Mouse (Mus musculus): ENCODE data around the gene Bpifb2. TPM values are rescaled to one million over a fixed set of nuclear protein-coding genes. Genes with fewer than 3 reads are reported as not detected.
A peak's percentile ranks its signal among the peaks of the same experiment; 100 is the strongest.

Gene Bpifb2
- polyA plus RNA-seq, 1 experiment = not detected

GRCm38 (mm10) chr2:153921246-153921645 is 46.4 kb downstream of the Bpifb2 start:
- H3K36me3 ChIP-seq (ENCODE audit: control insufficient read depth, insufficient read depth, low read length) = no peaks in the 10 kb centered on the region
- H3K4me1 ChIP-seq (ENCODE audit: control insufficient read depth, insufficient read depth, low read length) = no peaks in the 10 kb centered on the region
- no peak for DNase-seq
- TF ChIP-seq POLR2A (IDR thresholded peaks at IDR 0.05; ENCODE audit: low read depth, low read length) = no peak
- TF ChIP-seq CTCF (conservative IDR thresholded peaks at IDR 0.05; ENCODE audit: insufficient read depth, insufficient read length, low read depth, low read length) = no peak
- 84% methylated on average over 6 of the region's 6 CpGs for WGBS
- H3K4me3 ChIP-seq (ENCODE audit: insufficient read depth, low read depth, low read length) = no peak overlapping the region
- no peaks in the 10 kb centered on the region for H3K27me3 ChIP-seq (replicated peaks; ENCODE audit: control insufficient read depth, insufficient read depth, low read length)
- no peak overlapping the region for H3K27ac ChIP-seq (ENCODE audit: insufficient read depth, low read depth, low read length)

GRCm38 (mm10) chr2:153929871-153930413 is 55.1 kb downstream of the Bpifb2 start:
- no peaks in the 10 kb centered on the region for H3K4me1 ChIP-seq (ENCODE audit: control insufficient read depth, insufficient read depth, low read length)
- H3K36me3 ChIP-seq (ENCODE audit: control insufficient read depth, insufficient read depth, low read length) = no peaks in the 10 kb centered on the region
- H3K27ac ChIP-seq (ENCODE audit: insufficient read depth, low read depth, low read length) = no peak overlapping the region
- no peaks in the 10 kb centered on the region for H3K27me3 ChIP-seq (replicated peaks; ENCODE audit: control insufficient read depth, insufficient read depth, low read length)
- peak; percentile 25 for DNase-seq
- H3K4me3 ChIP-seq (ENCODE audit: insufficient read depth, low read depth, low read length) = no peak overlapping the region
- no peak for TF ChIP-seq POLR2A (IDR thresholded peaks at IDR 0.05; ENCODE audit: low read depth, low read length)
- TF ChIP-seq CTCF (conservative IDR thresholded peaks at IDR 0.05; ENCODE audit: insufficient read depth, insufficient read length, low read depth, low read length) = peak; percentile 86
- WGBS = 36% methylated on average over 3 of the region's 3 CpGs

GRCm38 (mm10) chr2:153931125-153931524 is 56.3 kb downstream of the Bpifb2 start:
- Histone ChIP-seq H3K27ac (ENCODE audit: insufficient read depth, low read depth, low read length) (no peak overlapping the region), H3K4me3 (ENCODE audit: insufficient read depth, low read depth, low read length) (no peak overlapping the region), H3K27me3 (replicated peaks; ENCODE audit: control insufficient read depth, insufficient read depth, low read length) (no peaks in the 10 kb centered on the region), H3K36me3 (ENCODE audit: control insufficient read depth, insufficient read depth, low read length) (no peaks in the 10 kb centered on the region), H3K4me1 (ENCODE audit: control insufficient read depth, insufficient read depth, low read length) (no peaks in the 10 kb centered on the region)
- no peak for DNase-seq
- no peak for TF ChIP-seq POLR2A (IDR thresholded peaks at IDR 0.05; ENCODE audit: low read depth, low read length)
- TF ChIP-seq CTCF (conservative IDR thresholded peaks at IDR 0.05; ENCODE audit: insufficient read depth, insufficient read length, low read depth, low read length) = no peak
- WGBS = 78% methylated on average over 6 of the region's 6 CpGs

- Histone ChIP-seq H3K27ac (ENCODE audit: insufficient read depth, low read depth, low read length) (no peak overlapping the region), H3K4me1 (ENCODE audit: control insufficient read depth, insufficient read depth, low read length) (no peaks in the 10 kb centered on the region), H3K36me3 (ENCODE audit: control insufficient read depth, insufficient read depth, low read length) (no peaks in the 10 kb centered on the region), H3K27me3 (replicated peaks; ENCODE audit: control insufficient read depth, insufficient read depth, low read length) (no peaks in the 10 kb centered on the region), H3K4me3 (ENCODE audit: insufficient read depth, low read depth, low read length) (no peak overlapping the region)
- WGBS = 63% methylated on average over 6 of the region's 6 CpGs
- no peak for DNase-seq
- TF ChIP-seq POLR2A (IDR thresholded peaks at IDR 0.05; ENCODE audit: low read depth, low read length) = no peak
These were observed 58.5 kb downstream of the Bpifb2 start for GRCm38 (mm10) chr2:153933311-153933710.

DNA sequence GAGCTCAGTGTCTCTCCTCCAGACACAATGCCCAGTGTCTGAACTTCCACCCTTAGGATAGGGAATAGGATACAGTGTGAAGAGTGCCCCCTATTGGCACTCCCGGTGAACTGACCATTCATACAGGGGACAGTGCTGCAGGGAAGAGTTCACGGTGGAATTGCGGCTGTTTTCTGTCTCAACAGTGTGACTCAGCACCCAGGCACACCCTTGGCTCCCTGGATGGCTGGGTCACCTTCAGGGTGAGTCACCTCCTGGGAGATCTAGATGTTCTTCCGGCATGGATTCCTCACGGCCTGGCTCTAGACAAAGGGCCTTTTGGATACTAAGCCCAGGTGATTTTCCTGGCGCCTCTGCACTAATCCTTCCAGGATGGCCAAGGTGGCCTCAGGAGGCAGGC is 60.5 kb downstream of the Bpifb2 start:
- H3K27me3 ChIP-seq (replicated peaks; ENCODE audit: control insufficient read depth, insufficient read depth, low read length) = no peaks in the 10 kb centered on the region
- H3K27ac ChIP-seq (ENCODE audit: insufficient read depth, low read depth, low read length) = no peak overlapping the region
- TF ChIP-seq POLR2A (IDR thresholded peaks at IDR 0.05; ENCODE audit: low read depth, low read length) (no peak), CTCF (conservative IDR thresholded peaks at IDR 0.05; ENCODE audit: insufficient read depth, insufficient read length, low read depth, low read length) (no peak)
- WGBS = 90% methylated on average over 6 of the region's 6 CpGs
- no peak for DNase-seq
- H3K4me1 ChIP-seq (ENCODE audit: control insufficient read depth, insufficient read depth, low read length) = no peaks in the 10 kb centered on the region
- H3K36me3 ChIP-seq (ENCODE audit: control insufficient read depth, insufficient read depth, low read length) = no peaks in the 10 kb centered on the region
- no peak overlapping the region for H3K4me3 ChIP-seq (ENCODE audit: insufficient read depth, low read depth, low read length)

GRCm38 (mm10) chr2:153937843-153938242 is 63.0 kb downstream of the Bpifb2 start, which contains the start of gene Bpifb4:
Gene Bpifb4, plus strand, starts transcription at chr2:153938212.
- no peak for TF ChIP-seq POLR2A (IDR thresholded peaks at IDR 0.05; ENCODE audit: low read depth, low read length)
- TF ChIP-seq CTCF (conservative IDR thresholded peaks at IDR 0.05; ENCODE audit: insufficient read depth, insufficient read length, low read depth, low read length) = no peak
- H3K4me3 ChIP-seq (ENCODE audit: insufficient read depth, low read depth, low read length) = no peak within 1 kb of the TSS
- no peaks in the 10 kb centered on the region for H3K36me3 ChIP-seq (ENCODE audit: control insufficient read depth, insufficient read depth, low read length)
- no peaks in the 10 kb centered on the region for H3K27me3 ChIP-seq (replicated peaks; ENCODE audit: control insufficient read depth, insufficient read depth, low read length)
- H3K4me1 ChIP-seq (ENCODE audit: control insufficient read depth, insufficient read depth, low read length) = no peaks in the 10 kb centered on the region
- DNase-seq = no peak
- H3K27ac ChIP-seq (ENCODE audit: insufficient read depth, low read depth, low read length) = no peak within 1 kb of the TSS
- 81% methylated on average over 5 of the region's 5 CpGs for WGBS

DNA sequence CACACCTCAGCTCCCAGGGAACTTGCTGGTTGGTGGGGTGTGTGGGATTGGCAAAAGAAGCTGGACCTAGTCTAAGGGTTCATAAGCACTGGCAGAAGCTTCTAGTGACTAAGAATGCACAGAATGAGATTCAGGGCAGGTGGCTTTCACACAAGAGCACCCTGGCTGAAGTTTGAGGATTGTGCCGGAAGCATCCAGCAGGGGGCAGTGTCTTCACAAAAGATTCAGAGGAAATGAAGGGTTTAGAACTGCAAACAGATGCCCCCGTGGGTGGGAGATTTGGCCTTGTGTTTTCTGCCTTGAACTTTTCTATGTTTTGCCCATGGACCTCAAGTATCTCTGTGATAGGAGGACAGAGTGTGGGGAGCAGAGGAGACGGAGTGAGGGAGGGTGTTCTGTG is 68.7 kb downstream of the Bpifb2 start:
- H3K27me3 ChIP-seq (replicated peaks; ENCODE audit: control insufficient read depth, insufficient read depth, low read length) = no peaks in the 10 kb centered on the region
- H3K4me3 ChIP-seq (ENCODE audit: insufficient read depth, low read depth, low read length) = no peak overlapping the region
- TF ChIP-seq POLR2A (IDR thresholded peaks at IDR 0.05; ENCODE audit: low read depth, low read length) = no peak
- peak; percentile 67 for TF ChIP-seq CTCF (conservative IDR thresholded peaks at IDR 0.05; ENCODE audit: insufficient read depth, insufficient read length, low read depth, low read length)
- DNase-seq = peak; percentile 35
- no peaks in the 10 kb centered on the region for H3K4me1 ChIP-seq (ENCODE audit: control insufficient read depth, insufficient read depth, low read length)
- 31% methylated on average over 3 of the region's 3 CpGs for WGBS
- H3K27ac ChIP-seq (ENCODE audit: insufficient read depth, low read depth, low read length) = no peak overlapping the region
- no peaks in the 10 kb centered on the region for H3K36me3 ChIP-seq (ENCODE audit: control insufficient read depth, insufficient read depth, low read length)
